Mouse (Mus musculus): ENCODE measurements around the gene Trappc3. TPM values are rescaled to one million over a fixed set of nuclear protein-coding genes. Genes with fewer than 3 reads are reported as not detected.

The Trappc3 gene
- total and polyA plus RNA-seq, 3 experiments, result 36.2 to 98.3 (median 61.2) TPM

- peaks cover 35% of the 10 kb centered on the region for H3K4me1 ChIP-seq (ENCODE audit: insufficient read depth, low read depth, low read length)
- H3K36me3 ChIP-seq (replicated peaks), result peaks cover 52% of the 10 kb centered on the region
- TF ChIP-seq TAL1 (conservative IDR thresholded peaks at IDR 0.05; ENCODE audit: low read depth, low read length) (no peak), GATA2 (IDR thresholded peaks at IDR 0.05; ENCODE audit: borderline replicate concordance, low read depth, low read length) (no peak), GATA1 (IDR thresholded peaks at IDR 0.05; ENCODE audit: borderline replicate concordance, low read length) (no peak), CTCF (IDR thresholded peaks at IDR 0.05; ENCODE audit: low read depth, low read length) (no peak), POLR2AphosphoS5 (IDR thresholded peaks at IDR 0.05; ENCODE audit: insufficient replicate concordance, low read depth, low read length) (no peak)
- H3K27me3 ChIP-seq (ENCODE audit: insufficient read depth, low read length), result peaks cover 21% of the 10 kb centered on the region; the same call in 1 of the 2 replicates
- no peak for ATAC-seq (ENCODE audit: extremely low read depth, insufficient number of reproducible peaks, low FRiP score, poor library complexity, severe bottlenecking)
- no peak overlapping the region; the same call in 1 of the 2 replicates for H3K4me3 ChIP-seq (ENCODE audit: low read depth, low read length)
- 0 out of 2 replicates have a peak, but pooled peaks cover 3% of the 10 kb centered on the region for H3K9me3 ChIP-seq (replicated peaks)
- DNase-seq (ENCODE audit: low spot score), result no peak
These were observed 57.7 kb downstream of the Trappc3 start for GRCm38 (mm10) chr4:126319806-126320205.

GRCm38 (mm10) chr4:126321111-126321853, 59.2 kb downstream of the Trappc3 start, which contains the start of gene Adprhl2:
TSS of gene Adprhl2 (minus strand) at chr4:126321703.
- Histone ChIP-seq H3K4me3 (ENCODE audit: low read depth, low read length) (peak within 1 kb of the TSS; percentile 90), H3K27me3 (ENCODE audit: insufficient read depth, low read length) (peaks cover 28% of the 10 kb centered on the region; the same call in 1 of the 2 replicates), H3K36me3 (replicated peaks) (peaks cover 38% of the 10 kb centered on the region), H3K9me3 (replicated peaks) (0 out of 2 replicates have a peak, but pooled peaks cover 3% of the 10 kb centered on the region), H3K4me1 (ENCODE audit: insufficient read depth, low read depth, low read length) (peaks cover 35% of the 10 kb centered on the region)
- TF ChIP-seq CTCF (IDR thresholded peaks at IDR 0.05; ENCODE audit: low read depth, low read length), result peak; percentile 89
- TF ChIP-seq GATA2 (IDR thresholded peaks at IDR 0.05; ENCODE audit: borderline replicate concordance, low read depth, low read length), result no peak
- TF ChIP-seq GATA1 (IDR thresholded peaks at IDR 0.05; ENCODE audit: borderline replicate concordance, low read length), result no peak
- no peak for TF ChIP-seq POLR2AphosphoS5 (IDR thresholded peaks at IDR 0.05; ENCODE audit: insufficient replicate concordance, low read depth, low read length)
- DNase-seq (ENCODE audit: low spot score) (peak; percentile 88), ATAC-seq (ENCODE audit: extremely low read depth, insufficient number of reproducible peaks, low FRiP score, poor library complexity, severe bottlenecking) (peak; percentile 81)

GRCm38 (mm10) chr4:126321854-126322511, 59.9 kb downstream of the Trappc3 start:
- Histone ChIP-seq H3K4me3 (ENCODE audit: low read depth, low read length) (peak overlapping the region; percentile 90), H3K4me1 (ENCODE audit: insufficient read depth, low read depth, low read length) (peaks cover 32% of the 10 kb centered on the region), H3K27me3 (ENCODE audit: insufficient read depth, low read length) (peaks cover 28% of the 10 kb centered on the region; the same call in 1 of the 2 replicates), H3K9me3 (replicated peaks) (0 out of 2 replicates have a peak, but pooled peaks cover 3% of the 10 kb centered on the region), H3K36me3 (replicated peaks) (peaks cover 31% of the 10 kb centered on the region)
- DNase-seq (ENCODE audit: low spot score), result no peak
- no peak for TF ChIP-seq POLR2AphosphoS5 (IDR thresholded peaks at IDR 0.05; ENCODE audit: insufficient replicate concordance, low read depth, low read length)
- no peak for TF ChIP-seq CTCF (IDR thresholded peaks at IDR 0.05; ENCODE audit: low read depth, low read length)
- TF ChIP-seq GATA1 (IDR thresholded peaks at IDR 0.05; ENCODE audit: borderline replicate concordance, low read length), result no peak
- TF ChIP-seq TAL1 (conservative IDR thresholded peaks at IDR 0.05; ENCODE audit: low read depth, low read length), result no peak
- TF ChIP-seq GATA2 (IDR thresholded peaks at IDR 0.05; ENCODE audit: borderline replicate concordance, low read depth, low read length), result no peak
- ATAC-seq (ENCODE audit: extremely low read depth, insufficient number of reproducible peaks, low FRiP score, poor library complexity, severe bottlenecking), result no peak

- DNase-seq (ENCODE audit: low spot score), result no peak
- ATAC-seq (ENCODE audit: extremely low read depth, insufficient number of reproducible peaks, low FRiP score, poor library complexity, severe bottlenecking), result no peak
- peaks cover 28% of the 10 kb centered on the region for H3K27me3 ChIP-seq (ENCODE audit: insufficient read depth, low read length)
- peaks cover 24% of the 10 kb centered on the region for H3K36me3 ChIP-seq (replicated peaks)
- TF ChIP-seq TAL1 (conservative IDR thresholded peaks at IDR 0.05; ENCODE audit: low read depth, low read length), result no peak
- TF ChIP-seq GATA1 (IDR thresholded peaks at IDR 0.05; ENCODE audit: borderline replicate concordance, low read length), result no peak
- no peak overlapping the region for H3K4me3 ChIP-seq (ENCODE audit: low read depth, low read length)
- 0 out of 2 replicates have a peak, but pooled peaks cover 3% of the 10 kb centered on the region for H3K9me3 ChIP-seq (replicated peaks)
- peaks cover 28% of the 10 kb centered on the region for H3K4me1 ChIP-seq (ENCODE audit: insufficient read depth, low read depth, low read length)
These were observed 60.5 kb downstream of the Trappc3 start for GRCm38 (mm10) chr4:126322646-126323045.

GRCm38 (mm10) chr4:126324861-126325260, 62.7 kb downstream of the Trappc3 start:
- Histone ChIP-seq H3K27me3 (ENCODE audit: insufficient read depth, low read length) (peaks cover 28% of the 10 kb centered on the region), H3K4me3 (ENCODE audit: low read depth, low read length) (no peak overlapping the region), H3K36me3 (replicated peaks) (peaks cover 2% of the 10 kb centered on the region), H3K9me3 (replicated peaks) (0 out of 2 replicates have a peak, but pooled peaks cover 3% of the 10 kb centered on the region), H3K4me1 (ENCODE audit: insufficient read depth, low read depth, low read length) (peaks cover 18% of the 10 kb centered on the region)
- TF ChIP-seq GATA2 (IDR thresholded peaks at IDR 0.05; ENCODE audit: borderline replicate concordance, low read depth, low read length), result no peak
- TF ChIP-seq CTCF (IDR thresholded peaks at IDR 0.05; ENCODE audit: low read depth, low read length), result no peak
- no peak for TF ChIP-seq POLR2AphosphoS5 (IDR thresholded peaks at IDR 0.05; ENCODE audit: insufficient replicate concordance, low read depth, low read length)
- no peak for TF ChIP-seq GATA1 (IDR thresholded peaks at IDR 0.05; ENCODE audit: borderline replicate concordance, low read length)
- no peak for TF ChIP-seq TAL1 (conservative IDR thresholded peaks at IDR 0.05; ENCODE audit: low read depth, low read length)
- no peak for DNase-seq (ENCODE audit: low spot score)
- ATAC-seq (ENCODE audit: extremely low read depth, insufficient number of reproducible peaks, low FRiP score, poor library complexity, severe bottlenecking), result no peak

GRCm38 (mm10) chr4:126325281-126325861, 63.2 kb downstream of the Trappc3 start, which contains the start of gene Tekt2:
TSS of gene Tekt2 (minus strand) at chr4:126325688.
- H3K27me3 ChIP-seq (ENCODE audit: insufficient read depth, low read length), result peaks cover 28% of the 10 kb centered on the region
- DNase-seq (ENCODE audit: low spot score) (no peak), ATAC-seq (ENCODE audit: extremely low read depth, insufficient number of reproducible peaks, low FRiP score, poor library complexity, severe bottlenecking) (no peak)
- H3K36me3 ChIP-seq (replicated peaks), result no peaks in the 10 kb centered on the region
- TF ChIP-seq CTCF (IDR thresholded peaks at IDR 0.05; ENCODE audit: low read depth, low read length) (no peak), GATA1 (IDR thresholded peaks at IDR 0.05; ENCODE audit: borderline replicate concordance, low read length) (no peak)
- 0 out of 2 replicates have a peak, but pooled peaks cover 3% of the 10 kb centered on the region for H3K9me3 ChIP-seq (replicated peaks)
- peaks cover 13% of the 10 kb centered on the region for H3K4me1 ChIP-seq (ENCODE audit: insufficient read depth, low read depth, low read length)
- H3K4me3 ChIP-seq (ENCODE audit: low read depth, low read length), result no peak within 1 kb of the TSS

Other genes starting within 250 kb of the Trappc3 start
- gene Csf3r, start 237.8 kb upstream of the Trappc3 start, total RNA-seq (2014; fragmentation: Nextera tagmentation), result not detected in 2 replicates
- 0.05 TPM in 1 of 2 replicates, not detected in the other for gene Csf3r, start 237.8 kb upstream of the Trappc3 start, total RNA-seq (2017)
- 0.02 TPM in 1 of 2 replicates, not detected in the other for gene Csf3r, start 237.8 kb upstream of the Trappc3 start, polyA plus RNA-seq (2012)
- 178 and 214 TPM in 2 replicates for gene Mrps15, start 215.4 kb upstream of the Trappc3 start, total RNA-seq (2014; fragmentation: Nextera tagmentation)
- gene Mrps15, start 215.4 kb upstream of the Trappc3 start, total RNA-seq (2017), result 66.0 and 84.8 TPM in 2 replicates
- gene Mrps15, start 215.4 kb upstream of the Trappc3 start, polyA plus RNA-seq (2012), result 217 and 293 TPM in 2 replicates
- 6.6 and 10.8 TPM in 2 replicates for gene Oscp1, start 203.8 kb upstream of the Trappc3 start, total RNA-seq (2014; fragmentation: Nextera tagmentation)
- 9.6 and 9.8 TPM in 2 replicates for gene Oscp1, start 203.8 kb upstream of the Trappc3 start, total RNA-seq (2017)
- gene Oscp1, start 203.8 kb upstream of the Trappc3 start, polyA plus RNA-seq (2012), result 0.18 and 1.9 TPM in 2 replicates
- 37.8 and 37.9 TPM in 2 replicates for gene Lsm10, start 165.7 kb upstream of the Trappc3 start, total RNA-seq (2014; fragmentation: Nextera tagmentation)
- 39.3 and 40.3 TPM in 2 replicates for gene Lsm10, start 165.7 kb upstream of the Trappc3 start, total RNA-seq (2017)
- gene Lsm10, start 165.7 kb upstream of the Trappc3 start, polyA plus RNA-seq (2012), result 9.7 and 12.6 TPM in 2 replicates
- 30.9 and 41.2 TPM in 2 replicates for gene Stk40, start 158.4 kb upstream of the Trappc3 start, total RNA-seq (2014; fragmentation: Nextera tagmentation)
- 20.5 and 20.8 TPM in 2 replicates for gene Stk40, start 158.4 kb upstream of the Trappc3 start, total RNA-seq (2017)
- 68.2 and 68.5 TPM in 2 replicates for gene Stk40, start 158.4 kb upstream of the Trappc3 start, polyA plus RNA-seq (2012)
- not detected in 2 replicates for gene Eva1b, start 114.6 kb upstream of the Trappc3 start, total RNA-seq (2014; fragmentation: Nextera tagmentation)
- gene Eva1b, start 114.6 kb upstream of the Trappc3 start, total RNA-seq (2017), result 0.41 and 0.44 TPM in 2 replicates
- 1.9 and 3.1 TPM in 2 replicates for gene Eva1b, start 114.6 kb upstream of the Trappc3 start, polyA plus RNA-seq (2012)
- 0.53 and 3.2 TPM in 2 replicates for gene Sh3d21, start 98.8 kb upstream of the Trappc3 start, total RNA-seq (2014; fragmentation: Nextera tagmentation)
- gene Sh3d21, start 98.8 kb upstream of the Trappc3 start, total RNA-seq (2017), result 0.27 and 0.58 TPM in 2 replicates
- 0.57 and 0.69 TPM in 2 replicates for gene Sh3d21, start 98.8 kb upstream of the Trappc3 start, polyA plus RNA-seq (2012)
- gene Thrap3, start 59.6 kb upstream of the Trappc3 start, total RNA-seq (2014; fragmentation: Nextera tagmentation), result 355 and 356 TPM in 2 replicates
- gene Thrap3, start 59.6 kb upstream of the Trappc3 start, total RNA-seq (2017), result 246 and 305 TPM in 2 replicates
- gene Thrap3, start 59.6 kb upstream of the Trappc3 start, polyA plus RNA-seq (2012), result 209 and 211 TPM in 2 replicates
- gene Map7d1, start 6.0 kb upstream of the Trappc3 start, total RNA-seq (2014; fragmentation: Nextera tagmentation), result 9.5 and 15.2 TPM in 2 replicates
- gene Map7d1, start 6.0 kb upstream of the Trappc3 start, total RNA-seq (2017), result 8.0 and 9.5 TPM in 2 replicates
- gene Map7d1, start 6.0 kb upstream of the Trappc3 start, polyA plus RNA-seq (2012), result 73.8 and 89.4 TPM in 2 replicates
- not detected in 2 replicates for gene Col8a2, start 24.5 kb downstream of the Trappc3 start, total RNA-seq (2014; fragmentation: Nextera tagmentation)
- 0.05 TPM in 1 of 2 replicates, not detected in the other for gene Col8a2, start 24.5 kb downstream of the Trappc3 start, total RNA-seq (2017)
- gene Col8a2, start 24.5 kb downstream of the Trappc3 start, polyA plus RNA-seq (2012), result not detected in 2 replicates
- gene Adprhl2, start 59.4 kb downstream of the Trappc3 start, total RNA-seq (2014; fragmentation: Nextera tagmentation), result 8.7 and 10.8 TPM in 2 replicates
- 23.2 and 31.1 TPM in 2 replicates for gene Adprhl2, start 59.4 kb downstream of the Trappc3 start, total RNA-seq (2017)
- gene Adprhl2, start 59.4 kb downstream of the Trappc3 start, polyA plus RNA-seq (2012), result 86.9 and 87.0 TPM in 2 replicates
- not detected in 2 replicates for gene Tekt2, start 63.4 kb downstream of the Trappc3 start, total RNA-seq (2014; fragmentation: Nextera tagmentation)
- gene Tekt2, start 63.4 kb downstream of the Trappc3 start, total RNA-seq (2017), result 0.16 TPM in 1 of 2 replicates, not detected in the other
- gene Tekt2, start 63.4 kb downstream of the Trappc3 start, polyA plus RNA-seq (2012), result not detected in 2 replicates
- gene Ago3, start 167.2 kb downstream of the Trappc3 start, total RNA-seq (2014; fragmentation: Nextera tagmentation), result 18.0 and 24.7 TPM in 2 replicates
- gene Ago3, start 167.2 kb downstream of the Trappc3 start, total RNA-seq (2017), result 6.3 and 8.9 TPM in 2 replicates
- gene Ago3, start 167.2 kb downstream of the Trappc3 start, polyA plus RNA-seq (2012), result 3.1 and 6.6 TPM in 2 replicates
- 25.3 and 30.9 TPM in 2 replicates for gene Ago1, start 206.3 kb downstream of the Trappc3 start, total RNA-seq (2014; fragmentation: Nextera tagmentation)
- gene Ago1, start 206.3 kb downstream of the Trappc3 start, total RNA-seq (2017), result 12.1 and 15.2 TPM in 2 replicates
- gene Ago1, start 206.3 kb downstream of the Trappc3 start, polyA plus RNA-seq (2012), result 6.2 and 8.0 TPM in 2 replicates

All from G1E (cell line).